Mouse (Mus musculus) brown adipose tissue, adult 24 weeks (tissue): ENCODE measurements around the gene Spem1. TPM values are rescaled to one million over a fixed set of nuclear protein-coding genes. Genes with fewer than 3 reads are reported as not detected.
A peak's percentile ranks its signal among the peaks of the same experiment; 100 is the strongest.

Experiments
- H3K27ac ChIP-seq: fragments of 200-500 bp; replicated peaks from 2 replicates; pipeline ENCODE4 v1.5.1; 2012; ENCODE audit warnings: low read depth, mild to moderate bottlenecking, low read length
- H3K4me1 ChIP-seq: fragments of 200-500 bp; 2 replicates; pipeline ENCODE4 v1.6.1; 2012; ENCODE audit warnings: low read length, mixed read lengths; ENCODE audit not compliant: control insufficient read depth, insufficient read depth, insufficient read length
- H3K4me3 ChIP-seq: fragments of 200-500 bp; 2 replicates; pipeline ENCODE4 v1.5.1; 2012; ENCODE audit warnings: low read depth, mild to moderate bottlenecking, low read length, moderate library complexity; ENCODE audit not compliant: insufficient read depth
- polyA plus RNA-seq: library from polyadenylated mRNA; stranded (reverse); fragments of >200 nt; gene quantifications from 2 replicates; pipeline ENCODE4 v1.2.4, GENCODE M21; 2012; ENCODE audit not compliant: missing spikeins, insufficient read depth, insufficient read length

Spem1 gene
- polyA plus RNA-seq, 1 experiment: not detected

DNA sequence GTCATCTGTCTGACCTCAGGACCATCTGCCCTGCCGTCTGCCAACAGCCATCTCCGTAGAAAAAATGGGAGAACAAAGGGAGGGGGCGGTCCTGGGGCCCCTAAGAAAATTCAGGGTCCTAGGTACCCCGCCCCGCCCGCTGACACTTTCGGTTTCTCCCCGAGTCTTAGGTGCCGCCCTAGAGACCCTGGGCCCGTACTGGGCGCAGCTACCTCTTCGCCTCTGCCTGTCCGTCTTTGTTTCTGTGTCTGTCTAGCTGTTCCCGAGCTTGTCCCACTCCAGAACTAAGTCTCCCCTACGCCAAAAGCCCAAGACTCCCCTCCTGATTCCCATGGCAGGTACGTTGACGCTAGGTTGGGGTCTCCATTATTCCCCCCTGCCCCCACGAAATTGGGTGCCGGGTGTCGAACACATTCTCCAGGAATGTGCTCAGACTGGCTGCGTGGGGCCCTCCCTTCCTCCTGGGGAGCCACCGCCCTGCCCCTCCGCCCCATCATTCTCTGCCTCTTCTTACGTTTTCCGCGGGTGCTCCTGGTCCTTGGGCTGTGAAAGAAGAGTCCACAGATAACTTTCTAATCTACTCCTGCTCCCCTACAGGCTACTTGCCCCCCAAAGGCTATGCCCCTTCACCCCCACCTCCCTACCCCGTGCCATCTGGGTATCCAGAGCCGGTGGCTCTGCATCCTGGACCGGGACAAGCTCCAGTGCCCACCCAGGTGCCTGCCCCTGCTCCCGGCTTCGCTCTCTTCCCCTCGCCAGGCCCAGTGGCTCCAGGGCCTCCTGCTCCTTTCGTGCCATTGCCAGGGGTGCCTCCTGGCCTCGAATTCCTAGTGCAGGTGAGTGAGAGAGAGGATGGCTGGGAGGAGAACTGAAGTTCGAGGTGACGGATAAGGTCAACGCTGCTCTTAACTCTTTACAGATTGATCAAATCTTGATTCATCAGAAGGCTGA is 25.0 kb upstream of the Spem1 start:
- peaks cover 11% of the 10 kb centered on the region for H3K4me1 ChIP-seq
- H3K4me3 ChIP-seq: peak overlapping the region; percentile 90
- H3K27ac ChIP-seq: peak overlapping the region; percentile 88

DNA sequence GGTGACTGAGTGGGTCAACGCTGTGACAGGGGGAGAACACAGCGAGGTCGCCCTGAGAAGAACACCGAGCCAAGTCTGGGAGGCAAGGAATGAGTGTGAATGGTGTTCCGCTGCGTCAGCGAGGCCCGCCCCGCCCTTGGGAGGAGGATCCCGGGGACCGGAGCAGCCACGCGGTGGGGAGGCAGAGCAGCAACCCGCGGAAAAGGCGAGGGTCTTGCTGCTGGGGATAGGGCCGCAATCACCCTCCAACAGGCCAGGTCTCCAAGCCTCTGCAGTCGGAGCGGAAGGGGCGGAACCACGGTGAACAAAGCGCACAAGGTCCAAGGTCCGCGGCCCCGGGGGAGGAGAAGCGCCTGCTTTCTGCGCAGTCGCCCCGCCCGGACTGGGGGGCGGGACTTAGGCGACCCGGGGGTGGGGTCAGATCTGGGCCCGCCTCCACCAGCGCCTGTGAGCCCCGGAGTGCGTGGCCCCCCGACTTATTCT is 24.3 kb upstream of the Spem1 start, which contains the start of gene Plscr3:
TSS of gene Plscr3 (plus strand) at position 179 of the 483 bp plus-strand sequence.
- peak within 1 kb of the TSS; percentile 90 for H3K4me3 ChIP-seq
- peak within 1 kb of the TSS; percentile 88 for H3K27ac ChIP-seq
- peaks cover 11% of the 10 kb centered on the region for H3K4me1 ChIP-seq

DNA sequence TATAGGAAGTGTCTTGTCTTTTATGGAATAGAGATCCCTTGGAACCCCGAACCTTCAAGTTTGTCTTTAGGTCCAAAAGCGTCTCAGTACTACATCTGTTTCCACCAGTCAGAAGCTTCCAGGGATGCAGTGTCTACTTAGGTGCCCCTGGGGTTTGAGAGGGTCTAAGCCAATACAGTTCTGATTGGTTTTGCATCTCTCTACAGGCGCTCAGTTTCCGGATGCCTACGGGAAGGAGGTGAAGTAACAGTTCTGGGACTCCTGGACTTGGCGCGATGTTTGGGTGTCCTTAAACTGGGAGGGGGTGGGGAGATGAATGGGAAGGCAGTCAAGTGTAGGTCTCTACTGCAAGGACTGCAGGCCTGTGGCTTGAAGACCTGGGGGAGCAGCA is 16.7 kb upstream of the Spem1 start:
- peak overlapping the region; percentile 79 for H3K4me3 ChIP-seq
- H3K27ac ChIP-seq: peak overlapping the region; percentile 76
- H3K4me1 ChIP-seq: no peaks in the 10 kb centered on the region

DNA sequence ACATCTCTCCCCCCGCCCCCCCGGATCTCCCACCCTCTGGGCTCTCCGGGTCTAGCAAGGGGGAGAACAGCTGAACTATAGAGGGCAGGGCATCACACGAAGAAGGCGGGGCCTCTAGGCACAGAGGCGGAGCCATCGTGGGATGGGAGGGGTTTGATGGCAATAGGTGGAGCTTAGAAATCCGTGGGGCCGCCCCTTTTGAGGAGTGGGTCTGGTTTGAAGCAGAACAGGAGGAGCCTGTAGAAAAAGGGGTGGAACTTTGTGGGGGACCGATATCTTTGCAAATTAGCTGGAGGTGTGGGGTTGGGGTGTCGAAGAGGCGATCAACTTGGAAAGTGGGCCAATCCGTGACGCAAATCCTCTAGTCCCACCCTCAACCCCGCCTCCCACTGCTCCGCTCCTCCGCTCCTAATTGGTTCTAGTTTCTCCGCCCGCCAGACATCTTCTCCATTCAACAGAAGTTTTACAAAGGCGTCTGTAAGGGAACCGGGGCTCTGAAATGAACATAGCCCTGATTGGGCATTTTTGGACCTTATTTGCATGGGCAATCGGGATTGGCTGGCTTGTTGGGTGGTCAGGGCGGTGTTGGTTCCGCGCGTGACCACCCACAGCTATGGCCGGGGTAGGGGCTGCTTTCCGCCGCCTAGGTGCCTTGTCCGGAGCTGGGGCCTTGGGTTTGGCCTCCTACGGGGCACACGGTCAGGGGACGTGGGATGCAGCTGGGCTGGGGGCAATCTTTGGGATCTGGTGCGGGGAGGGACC is 16.2 kb upstream of the Spem1 start, which contains the start of gene Tmem256:
TSS of gene Tmem256 (plus strand) at position 563 of the 762 bp plus-strand sequence.
- H3K27ac ChIP-seq: peak within 1 kb of the TSS; percentile 76
- peak within 1 kb of the TSS; percentile 79 for H3K4me3 ChIP-seq
- H3K4me1 ChIP-seq: no peaks in the 10 kb centered on the region

DNA sequence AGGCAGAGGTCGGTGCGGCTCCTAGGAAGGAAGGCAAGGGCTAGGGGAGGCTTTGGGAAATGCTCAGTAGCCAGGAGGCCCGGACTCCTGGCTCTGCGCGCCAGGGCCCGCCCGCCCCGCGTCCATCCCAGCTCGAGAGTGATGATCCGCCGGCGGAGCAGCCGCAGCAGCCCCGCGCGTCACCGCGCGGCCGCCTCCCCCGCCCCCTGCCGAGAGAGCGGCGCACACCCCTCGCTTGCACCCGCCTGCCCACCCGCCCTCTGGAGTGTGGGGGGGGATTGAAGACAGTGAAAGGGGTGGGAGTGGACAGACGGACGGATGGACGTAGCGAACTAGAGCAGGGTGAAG is 15.6 kb upstream of the Spem1 start, which contains the start of gene Nlgn2:
TSS of gene Nlgn2 (minus strand) at position 181 of the 348 bp plus-strand sequence.
- H3K4me3 ChIP-seq: peak within 1 kb of the TSS; percentile 79
- peak within 1 kb of the TSS; percentile 76 for H3K27ac ChIP-seq
- no peaks in the 10 kb centered on the region for H3K4me1 ChIP-seq

DNA sequence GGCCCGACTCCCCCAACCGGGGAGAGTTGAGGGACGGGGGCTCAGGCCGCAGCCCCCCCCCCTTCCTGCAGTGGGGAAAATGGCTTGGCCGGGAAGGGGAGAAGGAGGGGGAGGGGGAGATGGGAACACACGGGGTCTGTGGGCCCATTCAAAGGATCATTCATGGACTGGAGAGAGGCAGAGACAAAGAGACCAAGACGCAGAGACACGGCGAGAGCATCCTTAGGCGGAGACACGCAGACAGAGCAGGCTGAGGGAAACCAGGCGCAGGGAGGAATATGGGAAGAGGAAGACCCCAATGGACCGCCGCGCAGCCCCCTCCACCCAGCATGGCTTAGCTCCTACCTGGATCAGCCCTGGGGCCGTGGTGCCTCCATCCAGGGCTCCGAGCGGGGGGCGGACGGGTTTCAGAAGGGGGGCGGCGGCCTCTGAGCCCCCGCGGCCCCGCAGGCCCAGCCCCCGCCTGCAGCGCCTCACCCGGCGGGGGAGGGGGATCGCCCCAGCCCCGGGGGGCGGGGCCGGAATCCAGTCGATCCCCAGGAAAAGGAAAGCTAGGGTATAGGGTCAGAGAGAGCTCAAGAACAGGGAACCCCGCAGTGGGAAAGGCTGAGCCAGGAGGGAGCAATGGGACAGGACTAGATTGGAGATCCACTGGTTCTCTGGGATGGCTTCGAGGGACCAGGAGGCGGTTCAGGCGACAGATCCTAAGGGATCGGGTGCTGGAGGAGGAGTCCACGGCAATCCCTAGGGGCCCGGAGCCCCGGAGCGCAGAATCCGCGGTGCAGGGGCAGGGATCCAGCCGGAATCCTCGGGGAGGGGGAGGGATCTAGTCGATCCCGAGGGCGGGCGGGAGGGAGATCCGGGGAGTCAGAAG is 15.0 kb upstream of the Spem1 start:
- Histone ChIP-seq H3K4me3 (peak overlapping the region; percentile 64), H3K4me1 (no peaks in the 10 kb centered on the region), H3K27ac (no peak overlapping the region)

DNA sequence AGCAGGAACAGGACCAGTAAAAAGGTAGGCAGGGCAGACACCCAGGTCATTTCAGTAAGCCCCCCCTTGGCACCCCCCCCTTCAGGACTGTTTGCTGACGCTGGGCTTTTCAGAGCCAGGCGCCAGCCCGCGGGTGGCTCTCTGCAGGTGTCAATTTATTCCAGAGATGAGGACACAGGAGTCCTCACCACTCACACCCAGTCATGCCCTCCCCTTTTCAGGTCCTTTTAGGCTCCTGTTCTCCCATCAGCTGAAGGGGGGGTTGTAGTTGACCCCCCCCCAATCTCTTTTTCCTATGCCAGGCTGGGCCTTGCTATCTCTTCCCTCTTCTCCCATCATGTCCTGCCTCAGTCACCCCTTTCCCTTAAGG is 14.0 kb upstream of the Spem1 start:
- H3K4me3 ChIP-seq: no peak overlapping the region
- H3K27ac ChIP-seq: no peak overlapping the region
- H3K4me1 ChIP-seq: no peaks in the 10 kb centered on the region

DNA sequence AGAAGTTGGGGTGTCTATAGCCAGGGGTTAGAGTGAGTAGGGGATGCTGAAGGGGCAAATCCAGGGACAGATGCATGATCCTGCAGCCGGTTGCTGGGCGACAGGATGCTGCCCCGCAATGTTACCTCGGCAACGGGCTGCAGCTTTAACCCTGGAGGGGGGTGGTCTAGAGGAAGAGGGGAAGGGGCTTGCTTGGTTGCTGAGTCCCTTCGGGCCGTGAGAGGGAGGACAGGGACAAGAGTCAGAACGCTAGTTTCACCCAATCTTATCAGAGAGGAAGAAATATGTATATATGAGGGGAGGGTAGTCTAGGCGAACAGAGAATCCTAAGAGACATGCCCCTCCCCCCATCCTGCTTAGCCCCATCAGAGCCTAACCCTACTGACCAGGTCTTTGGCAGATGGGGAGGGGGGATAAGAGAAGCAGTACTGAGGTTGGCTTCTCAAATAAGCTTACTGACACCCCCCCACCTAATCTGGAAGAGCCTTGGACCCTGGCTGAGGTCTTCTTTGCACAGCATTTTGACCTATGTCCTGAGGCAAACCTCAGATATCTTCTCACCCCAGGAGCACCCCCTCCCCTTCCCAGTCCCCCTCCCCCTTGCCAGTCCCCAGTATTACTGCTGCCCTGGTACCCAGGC is 13.5 kb upstream of the Spem1 start:
- H3K27ac ChIP-seq: no peak overlapping the region
- H3K4me3 ChIP-seq: no peak overlapping the region
- no peaks in the 10 kb centered on the region for H3K4me1 ChIP-seq

DNA sequence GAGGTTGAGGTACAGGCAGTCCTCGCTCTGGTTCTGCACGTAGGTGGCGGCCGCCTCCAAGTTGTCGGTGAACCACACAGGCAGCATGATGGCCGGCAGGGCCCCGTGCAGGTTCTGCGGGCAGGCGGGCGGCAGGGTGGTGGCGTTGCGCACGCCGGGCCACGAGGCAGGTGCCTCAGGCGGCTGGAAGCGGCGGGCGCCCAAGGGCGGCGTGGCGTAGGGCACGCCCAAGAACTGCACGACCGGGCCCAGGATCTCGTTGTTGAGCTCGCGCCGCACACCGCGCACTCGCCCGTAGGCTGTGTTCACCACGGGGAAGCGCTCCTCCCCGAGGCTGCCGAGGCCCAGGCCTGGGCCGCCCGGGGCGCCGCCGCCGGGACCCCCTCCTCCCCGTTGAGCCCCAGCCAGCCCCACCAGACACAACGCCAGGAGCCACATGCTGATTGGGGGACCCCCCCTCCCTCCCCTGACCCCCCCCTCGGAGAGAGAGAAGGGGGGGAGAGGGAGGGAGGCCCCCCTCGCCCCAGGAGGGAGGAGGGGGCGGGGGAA is 12.1 kb upstream of the Spem1 start:
- H3K27ac ChIP-seq: no peak overlapping the region
- no peaks in the 10 kb centered on the region for H3K4me1 ChIP-seq
- no peak overlapping the region for H3K4me3 ChIP-seq

DNA sequence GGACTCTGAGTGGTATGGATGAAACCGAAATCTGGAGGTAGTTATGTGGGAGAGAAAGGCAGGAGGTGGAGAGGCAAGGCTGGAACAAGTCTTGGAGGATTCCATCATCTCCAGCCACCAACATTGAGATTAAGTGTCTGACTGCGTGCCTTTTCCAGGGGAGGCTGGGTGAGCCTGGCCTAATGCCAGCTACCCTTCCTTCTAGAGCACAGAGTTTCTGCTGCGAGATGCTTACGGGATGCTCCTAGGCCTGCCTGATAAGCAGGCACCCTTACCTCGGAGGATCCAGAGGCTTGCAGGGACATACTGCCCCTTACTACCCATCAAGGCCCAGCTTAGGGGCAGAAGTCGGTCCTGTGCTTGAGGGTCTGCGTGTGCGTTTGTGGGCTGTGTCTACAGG is 11.6 kb upstream of the Spem1 start:
- no peak overlapping the region for H3K27ac ChIP-seq
- H3K4me3 ChIP-seq: no peak overlapping the region
- no peaks in the 10 kb centered on the region for H3K4me1 ChIP-seq

DNA sequence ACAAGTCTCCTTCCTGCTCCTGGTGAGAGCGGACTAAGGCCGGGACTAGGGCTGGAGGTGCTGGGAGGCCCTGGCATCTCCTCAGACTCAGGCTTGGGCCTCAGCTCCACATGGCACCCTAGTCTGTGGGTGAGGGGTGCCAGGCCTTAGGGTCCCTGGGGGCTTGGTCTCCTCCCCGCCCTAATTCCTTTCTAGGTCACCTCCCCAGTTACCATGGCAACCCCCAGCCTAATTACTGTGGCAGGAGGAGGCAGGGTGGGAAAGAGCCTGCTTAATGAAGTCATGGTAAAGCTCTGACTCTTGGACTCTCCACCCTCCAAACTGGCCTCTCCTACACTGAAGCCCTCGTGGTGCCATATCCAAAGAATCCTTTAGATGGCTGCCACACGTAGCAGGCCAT is 6.9 kb upstream of the Spem1 start:
- Histone ChIP-seq H3K27ac (no peak overlapping the region), H3K4me3 (no peak overlapping the region), H3K4me1 (no peaks in the 10 kb centered on the region)

DNA sequence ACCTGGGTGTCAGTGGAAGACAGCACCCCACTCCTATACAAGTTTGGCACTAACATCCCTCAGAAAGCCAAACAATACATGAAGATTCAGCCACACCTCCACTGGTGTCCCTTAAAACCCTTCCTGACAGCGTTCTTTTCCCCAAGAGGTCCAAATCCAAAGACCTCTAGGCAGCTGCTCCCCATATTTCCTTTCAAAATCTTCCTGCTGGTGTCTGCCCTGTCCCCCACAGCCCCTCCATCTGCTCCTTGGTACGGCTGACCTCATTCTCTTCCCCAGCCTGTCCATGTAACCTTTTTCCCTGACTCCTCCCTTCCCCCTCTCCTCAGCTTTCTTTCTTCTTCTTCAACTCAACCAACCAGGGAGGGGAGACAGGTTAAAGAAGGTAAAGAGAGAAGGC is 1.5 kb upstream of the Spem1 start:
- no peaks in the 10 kb centered on the region for H3K4me1 ChIP-seq
- H3K4me3 ChIP-seq: no peak overlapping the region
- H3K27ac ChIP-seq: no peak overlapping the region

DNA sequence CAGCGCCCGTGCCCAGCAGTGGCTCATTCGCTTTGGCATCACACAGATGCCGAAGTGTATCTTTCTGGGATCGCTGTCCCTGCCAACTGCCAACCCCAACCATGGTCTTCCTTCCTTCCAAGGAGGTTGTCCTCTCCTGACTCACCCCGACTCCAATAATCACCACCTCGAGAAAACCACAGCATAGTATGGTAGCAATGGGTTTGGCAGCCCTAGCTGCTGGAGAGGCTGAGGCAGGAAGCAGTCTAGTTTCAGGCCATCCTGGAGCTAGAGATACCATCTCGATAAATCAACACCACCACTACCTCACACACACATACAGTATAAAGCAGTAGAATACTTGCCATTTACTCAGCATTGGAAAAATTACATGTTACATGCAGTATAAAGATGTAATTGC is 3.1 kb downstream of the Spem1 start:
- Histone ChIP-seq H3K4me1 (no peaks in the 10 kb centered on the region), H3K27ac (no peak overlapping the region), H3K4me3 (no peak overlapping the region)

DNA sequence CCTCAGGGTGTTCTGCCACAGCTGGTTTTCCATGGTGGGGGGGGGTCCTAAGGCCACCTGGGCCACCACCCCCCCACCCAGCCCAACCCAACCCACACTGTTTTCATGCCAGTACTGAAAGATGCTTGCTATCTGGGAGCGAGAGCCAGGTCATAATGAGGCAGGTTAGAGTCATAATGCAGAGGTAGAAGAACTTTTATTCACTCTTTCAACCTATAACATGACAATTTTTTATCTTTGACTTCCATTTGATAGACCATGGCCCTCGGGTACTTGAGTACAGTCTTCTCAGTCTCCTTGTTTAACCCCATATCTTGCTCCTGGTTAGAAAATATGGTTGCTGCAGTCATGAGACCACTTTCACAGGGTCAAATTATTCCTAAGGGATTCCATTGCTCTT is 3.6 kb downstream of the Spem1 start, which contains the start of gene Spem2:
TSS of gene Spem2 (minus strand) at position 101 of the 400 bp plus-strand sequence.
- H3K4me1 ChIP-seq: no peaks in the 10 kb centered on the region
- no peak within 1 kb of the TSS for H3K4me3 ChIP-seq
- H3K27ac ChIP-seq: no peak within 1 kb of the TSS
